Mouse (Mus musculus) forebrain, postnatal 0 days (tissue): ENCODE data around the gene Taar4. TPM values are rescaled to one million over a fixed set of nuclear protein-coding genes. Genes with fewer than 3 reads are reported as not detected.

Source experiments
- ATAC-seq: fragments of 200-750 bp; cut with Nextera tagmentation; 2 replicates; pipeline ENCODE4 v1.8.0; 2017; ENCODE audit warnings: mild to moderate bottlenecking, moderate library complexity
- DNase-seq: peaks from one replicate; pipeline ENCODE4 v3.0.0-alpha.2; 2015
- H3K27ac ChIP-seq: fragments of 300-500 bp; sonication (generic); 2 replicates; pipeline ENCODE4 v1.5.1; 2014; ENCODE audit warnings: low read depth, mild to moderate bottlenecking, antibody characterized with exemption, low read length, moderate library complexity, mixed read lengths
- H3K27me3 ChIP-seq: fragments of 300-500 bp; sonication (generic); 2 replicates; pipeline ENCODE4 v1.6.1; 2014; ENCODE audit warnings: mild to moderate bottlenecking, low read length, mixed read lengths; ENCODE audit not compliant: insufficient read depth
- H3K36me3 ChIP-seq: fragments of 300-500 bp; sonication (generic); 2 replicates; pipeline ENCODE4 v1.6.1; 2014; ENCODE audit warnings: mild to moderate bottlenecking, moderate library complexity; ENCODE audit not compliant: insufficient read depth
- H3K4me1 ChIP-seq: fragments of 300-500 bp; sonication (generic); 2 replicates; pipeline ENCODE4 v1.6.1; 2014; ENCODE audit warnings: antibody characterized with exemption; ENCODE audit not compliant: insufficient read depth
- H3K4me2 ChIP-seq: fragments of 300-500 bp; sonication (generic); 2 replicates; pipeline ENCODE4 v1.6.1; 2014; ENCODE audit warnings: low read depth, mild to moderate bottlenecking, moderate library complexity
- H3K4me3 ChIP-seq: fragments of 300-500 bp; sonication (generic); 2 replicates; pipeline ENCODE4 v1.5.1; 2014; ENCODE audit warnings: low read depth, low read length, mixed read lengths
- H3K9ac ChIP-seq: fragments of 300-500 bp; sonication (generic); 2 replicates; pipeline ENCODE4 v1.6.1; 2014; ENCODE audit warnings: mild to moderate bottlenecking
- H3K9me3 ChIP-seq: fragments of 300-500 bp; sonication (generic); 2 replicates; pipeline ENCODE4 v1.6.1; 2016; ENCODE audit warnings: low read length
- CTCF ChIP-seq: sonication (generic); IDR thresholded peaks from 2 replicates; pipeline ENCODE4 v1.5.1; 2016; ENCODE audit warnings: antibody characterized with exemption, control low read depth, low read depth
- WGBS: fragments of 180-500 bp; shearing (Covaris S2); extraction: QIAGEN DNeasy Blood & Tissue Kit; methylation state at CpG from one replicate; pipeline ENCODE4 v1.1.7; 2014; 5-methylcytosine and 5-hydroxymethylcytosine counted together
- polyA plus RNA-seq: library from polyadenylated mRNA; unstranded; fragments of >200 nt; fragmentation: Nextera tagmentation; extraction: Ambion mirVana; gene quantifications from 2 replicates; pipeline ENCODE4 v1.2.1, GENCODE M21; 2015
- total RNA-seq: library from RNA; depleted of rRNA; stranded (reverse); fragments of >200 nt; gene quantifications from 2 replicates; pipeline ENCODE4 v1.2.3, GENCODE M21; 2014

Gene Taar4
- total and polyA plus RNA-seq, 2 experiments from 2014 or later, result not detected

DNA sequence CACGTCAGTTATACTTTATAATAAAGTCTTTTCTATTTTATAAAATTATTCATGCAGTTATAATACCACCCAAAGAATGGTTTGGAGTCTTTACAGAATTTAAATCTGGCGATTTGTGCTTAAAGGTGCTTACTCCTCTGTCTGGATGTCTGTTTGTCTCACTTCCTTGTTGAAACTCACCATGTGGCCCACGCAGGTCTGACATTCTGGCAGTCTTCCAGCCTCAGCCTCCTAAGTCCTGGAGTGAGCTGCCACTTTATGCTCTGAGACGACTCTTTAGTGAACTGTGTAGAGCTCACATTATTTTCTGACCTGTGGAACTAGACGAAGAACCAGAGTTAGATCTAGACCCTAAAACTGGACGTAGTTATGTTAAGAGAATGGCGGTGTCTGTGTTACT, 12.3 kb upstream of the Taar4 start:
- 50% methylated on average over 7 of the region's 7 CpGs for WGBS
- no peak for ATAC-seq

DNA sequence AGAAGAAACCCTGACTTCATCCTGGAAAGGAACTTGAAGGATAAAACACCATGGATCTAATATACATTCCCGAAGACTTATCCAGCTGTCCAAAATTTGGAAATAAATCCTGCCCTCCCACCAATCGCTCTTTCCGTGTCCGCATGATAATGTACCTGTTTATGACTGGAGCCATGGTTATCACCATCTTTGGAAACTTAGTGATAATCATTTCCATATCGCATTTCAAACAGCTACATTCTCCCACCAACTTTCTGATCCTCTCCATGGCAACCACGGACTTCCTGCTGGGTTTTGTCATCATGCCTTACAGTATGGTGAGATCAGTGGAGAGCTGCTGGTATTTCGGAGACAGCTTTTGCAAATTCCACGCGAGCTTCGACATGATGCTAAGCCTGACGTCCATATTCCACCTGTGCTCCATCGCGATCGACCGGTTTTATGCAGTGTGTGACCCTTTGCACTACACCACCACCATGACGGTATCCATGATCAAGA, 10.7 kb upstream of the Taar4 start, which contains the start of gene Taar3:
Taar3 (plus strand) TSS at position 51 of the 498 bp plus-strand sequence.
- no peak for TF ChIP-seq CTCF
- DNase-seq, result peak; percentile 59
- H3K4me3 ChIP-seq, result no peak within 1 kb of the TSS
- no peaks in the 10 kb centered on the region for H3K27me3 ChIP-seq
- H3K27ac ChIP-seq, result peak within 1 kb of the TSS; percentile 54; the same call in 1 of the 2 replicates
- H3K36me3 ChIP-seq, result no peaks in the 10 kb centered on the region
- no peak within 1 kb of the TSS for H3K9ac ChIP-seq
- peak; percentile 89 for ATAC-seq
- 85% methylated on average over 16 of the region's 16 CpGs for WGBS
- H3K9me3 ChIP-seq, result no peaks in the 10 kb centered on the region
- no peaks in the 10 kb centered on the region for H3K4me1 ChIP-seq
- H3K4me2 ChIP-seq, result no peak within 1 kb of the TSS

More for the DNA sequence above, 12.3 kb upstream of the Taar4 start:
- DNase-seq, result no peak
- Histone ChIP-seq H3K27me3 (no peaks in the 10 kb centered on the region), H3K9me3 (no peaks in the 10 kb centered on the region), H3K36me3 (no peaks in the 10 kb centered on the region), H3K27ac (no peak overlapping the region), H3K4me1 (no peaks in the 10 kb centered on the region), H3K9ac (no peak overlapping the region), H3K4me2 (no peak overlapping the region), H3K4me3 (no peak overlapping the region)
- no peak for TF ChIP-seq CTCF

DNA sequence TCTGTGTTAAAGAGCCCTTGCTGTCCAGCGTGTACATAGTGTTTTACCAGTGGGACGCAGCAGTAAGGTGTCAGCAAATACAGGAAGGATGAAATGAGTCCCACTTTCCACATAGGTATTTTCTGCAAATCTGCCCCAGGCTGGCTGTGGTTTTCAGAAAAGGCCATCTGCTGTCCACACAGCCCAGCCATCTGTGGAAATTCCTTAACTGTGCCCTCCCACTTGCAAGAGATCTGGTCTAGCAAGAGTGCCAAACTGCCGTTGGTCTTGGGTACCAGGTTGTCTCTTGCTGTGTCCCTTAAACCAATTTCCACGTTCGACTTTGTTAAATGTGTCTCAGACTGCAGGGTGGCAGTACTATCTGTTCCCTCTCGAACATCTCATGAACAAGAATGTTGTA, 8.6 kb upstream of the Taar4 start:
- Histone ChIP-seq H3K9ac (no peak overlapping the region), H3K27me3 (no peaks in the 10 kb centered on the region), H3K4me1 (no peaks in the 10 kb centered on the region), H3K36me3 (no peaks in the 10 kb centered on the region), H3K27ac (no peak overlapping the region), H3K9me3 (no peaks in the 10 kb centered on the region), H3K4me2 (no peak overlapping the region), H3K4me3 (no peak overlapping the region)
- no peak for DNase-seq
- TF ChIP-seq CTCF, result no peak
- 89% methylated on average over 6 of the region's 6 CpGs for WGBS
- no peak for ATAC-seq

DNA sequence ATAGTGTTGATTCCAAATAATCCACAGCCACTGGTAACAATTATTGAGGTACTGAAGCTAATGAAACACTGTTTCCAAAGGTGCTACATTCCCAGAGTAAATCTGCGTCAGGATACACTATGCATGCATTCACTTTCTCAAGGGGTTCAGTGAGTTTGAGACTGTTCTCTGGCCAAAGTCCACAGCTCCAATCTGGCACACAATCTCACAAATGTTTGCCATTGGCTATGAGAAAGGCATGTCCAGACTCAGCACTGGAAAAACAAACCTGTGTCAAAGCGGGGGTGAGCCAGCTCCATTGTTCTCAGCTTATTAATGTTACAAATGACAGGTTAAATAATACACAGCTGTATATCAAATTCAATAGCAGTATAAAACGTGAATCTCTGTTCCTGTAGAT, 1.2 kb upstream of the Taar4 start:
- no peak for TF ChIP-seq CTCF
- DNase-seq (no peak), ATAC-seq (no peak)
- Histone ChIP-seq H3K27me3 (no peaks in the 10 kb centered on the region), H3K36me3 (no peaks in the 10 kb centered on the region), H3K27ac (no peak overlapping the region), H3K4me2 (no peak overlapping the region), H3K9ac (no peak overlapping the region), H3K4me3 (no peak overlapping the region), H3K4me1 (no peaks in the 10 kb centered on the region), H3K9me3 (no peaks in the 10 kb centered on the region)
- 55% methylated on average over 3 of the region's 3 CpGs for WGBS

DNA sequence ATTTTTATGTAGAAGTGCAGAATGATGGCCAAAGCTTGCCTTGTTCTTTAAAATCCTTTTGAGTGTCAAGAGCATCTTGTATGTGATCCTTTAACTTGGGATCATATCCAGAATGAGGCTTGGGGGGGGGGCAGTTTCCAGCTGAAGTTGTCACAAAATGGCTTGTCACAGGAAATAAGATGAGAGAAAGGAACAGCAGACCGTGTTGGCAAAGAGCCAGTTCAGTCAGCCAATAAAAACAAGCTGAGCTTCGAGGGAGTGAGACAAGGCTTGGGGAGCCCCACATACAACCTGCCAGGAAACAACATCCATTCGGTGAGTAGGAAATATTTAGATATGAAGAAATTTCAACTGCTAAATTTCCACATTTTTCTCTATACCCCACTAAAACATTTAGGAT, 3.1 kb downstream of the Taar4 start:
- Histone ChIP-seq H3K36me3 (no peaks in the 10 kb centered on the region), H3K9ac (no peak overlapping the region), H3K4me1 (no peaks in the 10 kb centered on the region), H3K4me3 (no peak overlapping the region), H3K27ac (no peak overlapping the region), H3K9me3 (no peaks in the 10 kb centered on the region), H3K4me2 (no peak overlapping the region), H3K27me3 (no peaks in the 10 kb centered on the region)
- DNase-seq, result peak; percentile 10
- peak; percentile 42; the same call in 1 of the 2 replicates for ATAC-seq
- TF ChIP-seq CTCF, result no peak
- WGBS, result 38% methylated on average over 3 of the region's 3 CpGs

DNA sequence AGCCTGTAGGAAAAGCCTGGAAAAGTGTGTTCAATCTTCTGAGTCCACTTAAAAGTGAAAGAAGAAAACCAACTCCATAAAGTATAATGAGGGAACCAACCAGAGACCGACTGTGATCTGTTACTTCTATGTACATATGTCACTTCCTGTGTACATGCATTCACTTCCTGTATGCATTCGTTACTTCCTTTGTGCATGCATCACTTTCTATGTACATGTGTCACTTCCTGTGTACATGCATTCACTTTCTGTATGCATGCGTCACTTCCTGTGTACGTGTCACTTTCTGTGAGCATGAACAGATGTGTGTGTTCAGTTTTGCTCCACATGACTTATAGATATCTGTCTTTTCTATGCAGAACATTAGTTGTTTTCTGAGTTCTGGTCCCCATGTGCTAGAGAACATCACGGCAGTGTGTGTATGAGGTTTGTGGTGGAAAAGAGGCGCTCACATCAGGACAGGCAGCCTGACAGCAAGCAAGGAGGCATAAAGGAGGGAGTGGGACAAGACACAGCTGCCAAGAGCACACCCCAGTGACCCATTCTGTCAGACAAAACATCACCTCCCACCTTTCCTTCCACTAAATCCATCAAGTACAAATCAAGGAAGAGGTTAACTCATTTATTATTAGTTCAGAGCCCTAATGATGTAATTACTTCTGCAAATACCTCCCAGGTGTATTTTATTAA, 4.8 kb downstream of the Taar4 start:
- ATAC-seq (no peak), DNase-seq (no peak)
- Histone ChIP-seq H3K4me3 (no peak overlapping the region), H3K27ac (no peak overlapping the region), H3K4me1 (no peaks in the 10 kb centered on the region), H3K9me3 (no peaks in the 10 kb centered on the region), H3K36me3 (no peaks in the 10 kb centered on the region), H3K4me2 (no peak overlapping the region), H3K27me3 (no peaks in the 10 kb centered on the region), H3K9ac (no peak overlapping the region)
- WGBS, result 91% methylated on average over 6 of the region's 6 CpGs
- TF ChIP-seq CTCF, result no peak

DNA sequence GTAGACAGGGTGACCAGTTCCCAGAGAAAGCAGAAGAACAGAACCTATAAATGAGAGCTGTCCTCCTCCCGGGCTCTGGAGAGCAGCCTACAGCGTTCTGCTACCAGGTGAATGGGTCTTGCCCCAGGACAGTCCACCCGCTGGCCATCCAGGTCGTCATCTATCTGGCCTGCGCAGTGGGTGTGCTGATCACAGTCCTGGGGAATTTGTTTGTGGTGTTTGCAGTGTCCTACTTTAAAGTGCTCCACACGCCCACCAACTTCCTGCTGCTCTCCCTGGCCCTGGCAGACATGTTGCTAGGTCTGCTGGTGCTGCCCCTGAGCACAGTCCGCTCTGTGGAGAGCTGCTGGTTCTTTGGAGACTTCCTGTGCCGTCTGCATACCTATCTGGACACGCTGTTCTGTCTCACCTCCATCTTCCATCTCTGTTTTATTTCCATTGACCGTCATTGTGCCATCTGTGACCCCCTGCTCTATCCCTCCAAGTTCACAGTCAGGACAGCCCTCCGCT, 10.4 kb downstream of the Taar4 start, which contains the start of gene Taar5:
Taar5 (plus strand) TSS at position 51 of the 510 bp plus-strand sequence.
- 93% methylated on average over 11 of the region's 11 CpGs for WGBS
- Histone ChIP-seq H3K36me3 (no peaks in the 10 kb centered on the region), H3K4me3 (no peak within 1 kb of the TSS), H3K4me2 (no peak within 1 kb of the TSS), H3K9me3 (no peaks in the 10 kb centered on the region), H3K27ac (no peak within 1 kb of the TSS), H3K9ac (no peak within 1 kb of the TSS), H3K4me1 (no peaks in the 10 kb centered on the region), H3K27me3 (no peaks in the 10 kb centered on the region)
- no peak for ATAC-seq
- no peak for TF ChIP-seq CTCF
- no peak for DNase-seq
